Mouse (Mus musculus): ENCODE measurements around the gene Tbc1d9b. TPM values are rescaled to one million over a fixed set of nuclear protein-coding genes. Genes with fewer than 3 reads are reported as not detected.

Gene Tbc1d9b
- polyA plus RNA-seq, 1 experiment from 2014 or later: 47.8 TPM

GRCm38 (mm10) chr11:50212848-50213758 lies 81.9 kb downstream of the Tbc1d9b start:
- no peaks in the 10 kb centered on the region for H3K27me3 ChIP-seq
- ATAC-seq (ENCODE audit: insufficient number of reproducible peaks, insufficient read depth, low FRiP score, low TSS enrichment, low read depth): no peak
- no peak overlapping the region for H3K9ac ChIP-seq
- 65% methylated on average over 11 of the region's 11 CpGs for WGBS
- no peak overlapping the region for H3K27ac ChIP-seq
- H3K9me3 ChIP-seq: no peaks in the 10 kb centered on the region
- H3K4me1 ChIP-seq: peaks cover 36% of the 10 kb centered on the region
- H3K36me3 ChIP-seq: peaks cover 3% of the 10 kb centered on the region
- no peak overlapping the region for H3K4me3 ChIP-seq
- no peak overlapping the region for H3K4me2 ChIP-seq

- no peaks in the 10 kb centered on the region for H3K27me3 ChIP-seq
- H3K27ac ChIP-seq: no peak overlapping the region
- WGBS: 91% methylated on average over 6 of the region's 6 CpGs
- H3K4me1 ChIP-seq: peaks cover 27% of the 10 kb centered on the region
- no peak for ATAC-seq (ENCODE audit: insufficient number of reproducible peaks, insufficient read depth, low FRiP score, low TSS enrichment, low read depth)
- H3K9me3 ChIP-seq: no peaks in the 10 kb centered on the region
- H3K36me3 ChIP-seq: no peaks in the 10 kb centered on the region
- no peak overlapping the region for H3K4me3 ChIP-seq
- no peak overlapping the region for H3K4me2 ChIP-seq
- H3K9ac ChIP-seq: no peak overlapping the region
These were observed 83.4 kb downstream of the Tbc1d9b start for GRCm38 (mm10) chr11:50214631-50215030.

- ATAC-seq (ENCODE audit: insufficient number of reproducible peaks, insufficient read depth, low FRiP score, low TSS enrichment, low read depth): no peak
- Histone ChIP-seq H3K4me3 (no peak overlapping the region), H3K27ac (no peak overlapping the region), H3K4me2 (no peak overlapping the region), H3K36me3 (no peaks in the 10 kb centered on the region), H3K27me3 (no peaks in the 10 kb centered on the region), H3K9ac (0 out of 2 replicates have a peak overlapping the region, but pooled peaks have one; percentile 6), H3K9me3 (no peaks in the 10 kb centered on the region), H3K4me1 (peaks cover 27% of the 10 kb centered on the region)
- WGBS: 19% methylated on average over 9 of the region's 9 CpGs
These were observed 84.4 kb downstream of the Tbc1d9b start for GRCm38 (mm10) chr11:50215633-50216032.

GRCm38 (mm10) chr11:50216724-50217366 lies 85.6 kb downstream of the Tbc1d9b start:
- H3K36me3 ChIP-seq: no peaks in the 10 kb centered on the region
- no peak for ATAC-seq (ENCODE audit: insufficient number of reproducible peaks, insufficient read depth, low FRiP score, low TSS enrichment, low read depth)
- no peak overlapping the region for H3K4me2 ChIP-seq
- no peak overlapping the region for H3K27ac ChIP-seq
- no peak overlapping the region for H3K9ac ChIP-seq
- no peaks in the 10 kb centered on the region for H3K27me3 ChIP-seq
- WGBS: 74% methylated on average over 4 of the region's 4 CpGs
- peaks cover 21% of the 10 kb centered on the region for H3K4me1 ChIP-seq
- H3K4me3 ChIP-seq: no peak overlapping the region
- no peaks in the 10 kb centered on the region for H3K9me3 ChIP-seq

GRCm38 (mm10) chr11:50217811-50218210 lies 86.6 kb downstream of the Tbc1d9b start:
- ATAC-seq (ENCODE audit: insufficient number of reproducible peaks, insufficient read depth, low FRiP score, low TSS enrichment, low read depth): no peak

GRCm38 (mm10) chr11:50219833-50220232 lies 88.6 kb downstream of the Tbc1d9b start:
- no peak overlapping the region for H3K9ac ChIP-seq
- H3K27ac ChIP-seq: no peak overlapping the region
- no peaks in the 10 kb centered on the region for H3K9me3 ChIP-seq
- H3K4me3 ChIP-seq: no peak overlapping the region
- no peaks in the 10 kb centered on the region for H3K36me3 ChIP-seq
- no peak overlapping the region for H3K4me2 ChIP-seq
- no peak for ATAC-seq (ENCODE audit: insufficient number of reproducible peaks, insufficient read depth, low FRiP score, low TSS enrichment, low read depth)
- 44% methylated on average over 2 of the region's 2 CpGs for WGBS
- H3K27me3 ChIP-seq: no peaks in the 10 kb centered on the region
- peaks cover 32% of the 10 kb centered on the region for H3K4me1 ChIP-seq

More at GRCm38 (mm10) chr11:50217811-50218210, 86.6 kb downstream of the Tbc1d9b start:
- H3K36me3 ChIP-seq: no peaks in the 10 kb centered on the region
- whole genome bisulfite sequencing: 55% methylated on average over 4 of the region's 4 CpGs
- H3K4me1 ChIP-seq: peaks cover 21% of the 10 kb centered on the region
- no peak overlapping the region for H3K4me2 ChIP-seq
- no peaks in the 10 kb centered on the region for H3K27me3 ChIP-seq
- no peak overlapping the region for H3K27ac ChIP-seq
- no peak overlapping the region for H3K9ac ChIP-seq
- no peak overlapping the region for H3K4me3 ChIP-seq
- no peaks in the 10 kb centered on the region for H3K9me3 ChIP-seq

Other genes starting within 250 kb of the Tbc1d9b start
- 0.11 and 0.24 TPM in 2 replicates for gene Rasgef1c, start 229.6 kb upstream of the Tbc1d9b start, polyA plus RNA-seq (2015; fragmentation: Nextera tagmentation; extraction: Ambion mirVana)
- gene Rnf130, start 106.0 kb upstream of the Tbc1d9b start, polyA plus RNA-seq (2015; fragmentation: Nextera tagmentation; extraction: Ambion mirVana): 75.4 and 91.9 TPM in 2 replicates
- 18.0 and 22.9 TPM in 2 replicates for gene Mrnip, start 43.0 kb downstream of the Tbc1d9b start, polyA plus RNA-seq (2015; fragmentation: Nextera tagmentation; extraction: Ambion mirVana)
- gene Sqstm1, start 79.4 kb downstream of the Tbc1d9b start, polyA plus RNA-seq (2015; fragmentation: Nextera tagmentation; extraction: Ambion mirVana): 193 and 206 TPM in 2 replicates
- gene Mgat4b, start 79.5 kb downstream of the Tbc1d9b start, polyA plus RNA-seq (2015; fragmentation: Nextera tagmentation; extraction: Ambion mirVana): 15.8 and 21.5 TPM in 2 replicates
- 1.7 and 1.8 TPM in 2 replicates for gene Ltc4s, start 107.2 kb downstream of the Tbc1d9b start, polyA plus RNA-seq (2015; fragmentation: Nextera tagmentation; extraction: Ambion mirVana)
- gene Maml1, start 160.9 kb downstream of the Tbc1d9b start, polyA plus RNA-seq (2015; fragmentation: Nextera tagmentation; extraction: Ambion mirVana): 7.1 and 8.1 TPM in 2 replicates
- 289 and 322 TPM in 2 replicates for gene Canx, start 194.3 kb downstream of the Tbc1d9b start, polyA plus RNA-seq (2015; fragmentation: Nextera tagmentation; extraction: Ambion mirVana)
- 0.52 and 0.54 TPM in 2 replicates for gene Cby3, start 223.1 kb downstream of the Tbc1d9b start, polyA plus RNA-seq (2015; fragmentation: Nextera tagmentation; extraction: Ambion mirVana)
- gene Hnrnph1, start 245.6 kb downstream of the Tbc1d9b start, polyA plus RNA-seq (2015; fragmentation: Nextera tagmentation; extraction: Ambion mirVana): 541 and 593 TPM in 2 replicates